ENCODE assay signal across 9 mouse cellular contexts in genomic region chr14:48134344-48134743, GRCm38 (mm10). TPM values are rescaled to one million over a fixed set of nuclear protein-coding genes. Genes with fewer than 3 reads are reported as not detected.
DNase-seq lines count a peak whose midpoint lies in the region; ATAC-seq lines count a peak whose summit lies in the region.
"Had no signal": no experiment of that assay in that cellular context is flagged by ENCODE, and none has a peak within 500 bp of the region (broad histone marks: within the 10 kb centered on the region; RNA-seq: fewer than 3 reads in every experiment).

No protein-coding gene starts in this region.

- DNase-seq in gastrocnemius, postnatal 14 days = peak; percentile 30
- no peak for DNase-seq in gastrocnemius, adult 8-10 months (ENCODE audit: low spot score in 2 of 2)
- peak; percentile 78 to 85 for DNase-seq in kidney, postnatal 36 days
- peak; percentile 63 for DNase-seq in retina, adult 2 months (ENCODE audit: low read depth, low spot score)
- DNase-seq in urinary bladder, postnatal 10 days (ENCODE audit: low spot score) = no peak
- no peak for DNase-seq in right cerebral cortex, postnatal 14 days
- DNase-seq in cerebellum, adult 11 months = no peak

- H3K36me3 ChIP-seq in heart, embryonic 12.5 days = no peaks in the 10 kb centered on the region

- no peak overlapping the region for H3K4me3 ChIP-seq in heart, embryonic 12.5 days
- H3K4me3 ChIP-seq: myocyte had no signal

- peak overlapping the region; percentile 61 for H3K4me2 ChIP-seq in heart, embryonic 12.5 days

- no peaks in the 10 kb centered on the region for H3K9me3 ChIP-seq in heart, embryonic 12.5 days (replicated peaks)

- H3K27ac ChIP-seq in heart, embryonic 12.5 days (ENCODE audit: poor library complexity, severe bottlenecking) = peak overlapping the region; percentile 22; the same call in 1 of the 2 replicates

- H3K4me1 ChIP-seq in heart, embryonic 12.5 days (replicated peaks) = peaks cover 63% of the 10 kb centered on the region

- intact Hi-C loops in gastrocnemius, postnatal 14 days (cut with DNase I; ENCODE audit: low total_unique reads) = loop anchor here (10.0 kb wide), 1 partner anchor 220 kb away; no protein-coding TSS in a partner anchor

- ATAC-seq in heart, embryonic 12.5 days (ENCODE audit: insufficient number of reproducible peaks, low FRiP score) = no peak; the same call in 1 of the 2 replicates

- 38% methylated on average over 7 of the region's 7 CpGs for WGBS in heart, embryonic 12.5 days

- H3K9ac ChIP-seq in heart, embryonic 12.5 days = no peak overlapping the region

- peaks cover 37% of the 10 kb centered on the region for H3K27me3 ChIP-seq in heart, embryonic 12.5 days (replicated peaks)

RNA-seq across cellular contexts. Expression of gene Peli2, which starts 13.7 kb away (rescaled TPM):
- 10 to 100 TPM; 12.9 to 16.3 TPM for total RNA-seq in gastrocnemius, postnatal 14 days (2021)
- 10 to 100 TPM in 2 of 4 experiments, 1 to 10 TPM in 2; 8.3 to 15.3 (median 11.4) TPM for total RNA-seq in gastrocnemius, adult 8-10 months (2022)
- polyA plus RNA-seq in heart, embryonic 12.5 days (2016; fragmentation: Nextera tagmentation; extraction: Ambion mirVana) = 3.5 and 4.3 TPM in 2 replicates

Comparison
In these comparisons a context has a peak if more than half of its experiments do, and no peak if none do; other contexts are left out.
1. DNase-seq: peak in gastrocnemius, postnatal 14 days (single experiment), kidney, postnatal 36 days (2 of 2) and retina, adult 2 months (single experiment); none in gastrocnemius, adult 8-10 months (0 of 2), urinary bladder, postnatal 10 days (single experiment), right cerebral cortex, postnatal 14 days (single experiment) and cerebellum, adult 11 months (single experiment).